Mouse (Mus musculus) neural tube, embryonic 11.5 days (tissue): ENCODE data around the gene Arid3b. TPM values are rescaled to one million over a fixed set of nuclear protein-coding genes. Genes with fewer than 3 reads are reported as not detected.

Source experiments
- ATAC-seq: fragments of 200-750 bp; cut with Nextera tagmentation; 2 replicates; pipeline ENCODE4 v1.8.0; 2017; ENCODE audit warnings: moderate number of reproducible peaks, mild to moderate bottlenecking, moderate TSS enrichment, moderate library complexity; ENCODE audit not compliant: insufficient read depth, low FRiP score, low TSS enrichment
- DNase-seq: peaks from one replicate; pipeline ENCODE4 v3.0.0-alpha.2; 2015; ENCODE audit warnings: low spot score
- H3K27ac ChIP-seq: fragments of 300-500 bp; sonication (generic); 2 replicates; pipeline ENCODE4 v1.5.1; 2014; ENCODE audit warnings: low read depth, mild to moderate bottlenecking, low read length
- H3K27me3 ChIP-seq: fragments of 300-500 bp; sonication (generic); 2 replicates; pipeline ENCODE4 v1.6.1; 2014; ENCODE audit warnings: mild to moderate bottlenecking, low read length, mixed read lengths; ENCODE audit not compliant: control insufficient read depth, insufficient read depth
- H3K36me3 ChIP-seq: fragments of 300-500 bp; sonication (generic); 2 replicates; pipeline ENCODE4 v1.6.1; 2014; ENCODE audit warnings: mild to moderate bottlenecking, low read length, moderate library complexity, mixed read lengths; ENCODE audit not compliant: control insufficient read depth, insufficient read depth
- H3K4me1 ChIP-seq: fragments of 300-500 bp; sonication (generic); 2 replicates; pipeline ENCODE4 v1.6.1; 2014; ENCODE audit warnings: low read length, mixed read lengths; ENCODE audit not compliant: control insufficient read depth, insufficient read depth
- H3K4me2 ChIP-seq: fragments of 300-500 bp; sonication (generic); 2 replicates; pipeline ENCODE4 v1.6.1; 2014; ENCODE audit warnings: low read depth, mild to moderate bottlenecking, moderate library complexity
- H3K4me3 ChIP-seq: fragments of 300-500 bp; sonication (generic); 2 replicates; pipeline ENCODE4 v1.5.1; 2014; ENCODE audit warnings: low read depth, low read length
- H3K9ac ChIP-seq: fragments of 300-500 bp; sonication (generic); 2 replicates; pipeline ENCODE4 v1.6.1; 2014; ENCODE audit warnings: mild to moderate bottlenecking, low read length
- H3K9me3 ChIP-seq: fragments of 300-500 bp; sonication (generic); 2 replicates; pipeline ENCODE4 v1.6.1; 2016; ENCODE audit warnings: low read length; ENCODE audit not compliant: control insufficient read depth
- WGBS: fragments of 180-500 bp; shearing (Covaris S2); extraction: QIAGEN DNeasy Blood & Tissue Kit; methylation state at CpG from one replicate; pipeline ENCODE4 v1.1.7; 2014; 5-methylcytosine and 5-hydroxymethylcytosine counted together
- polyA plus RNA-seq: library from polyadenylated mRNA; unstranded; fragments of >200 nt; fragmentation: Nextera tagmentation; extraction: Ambion mirVana; gene quantifications from 2 replicates; pipeline ENCODE4 v1.2.1, GENCODE M21; 2014

Gene Arid3b
- polyA plus RNA-seq, 1 experiment from 2014 or later = 25.8 TPM

DNA sequence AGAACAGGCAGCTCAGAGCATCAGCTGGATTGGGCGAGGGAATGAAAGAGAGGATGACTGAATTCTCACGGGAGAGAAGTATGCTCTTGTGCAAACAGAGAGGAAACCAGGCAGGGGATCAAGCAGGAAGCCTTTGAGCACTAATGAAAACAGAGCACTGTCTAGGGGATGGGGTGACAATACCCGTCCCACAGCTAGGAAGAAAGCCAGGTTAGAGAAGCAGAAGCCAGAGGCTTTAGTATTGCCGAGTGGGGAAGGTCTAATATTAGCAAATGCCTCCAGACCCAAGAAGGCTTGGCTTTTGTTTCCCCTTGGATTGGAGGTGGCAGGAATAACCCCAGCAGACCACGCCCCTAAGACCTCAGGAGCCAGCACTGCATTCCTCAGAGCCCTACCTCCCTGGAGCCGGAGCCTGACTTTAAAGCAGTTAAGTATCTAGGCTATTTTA lies 19.3 kb downstream of the Arid3b start:
- 6% methylated on average over 6 of the region's 6 CpGs for WGBS
- Histone ChIP-seq H3K4me1 (peaks cover 39% of the 10 kb centered on the region), H3K36me3 (no peaks in the 10 kb centered on the region), H3K9me3 (no peaks in the 10 kb centered on the region), H3K27ac (peak overlapping the region; percentile 47; the same call in 1 of the 2 replicates), H3K4me2 (no peak overlapping the region), H3K27me3 (no peaks in the 10 kb centered on the region), H3K4me3 (no peak overlapping the region), H3K9ac (no peak overlapping the region)
- ATAC-seq = no peak
- DNase-seq = no peak

DNA sequence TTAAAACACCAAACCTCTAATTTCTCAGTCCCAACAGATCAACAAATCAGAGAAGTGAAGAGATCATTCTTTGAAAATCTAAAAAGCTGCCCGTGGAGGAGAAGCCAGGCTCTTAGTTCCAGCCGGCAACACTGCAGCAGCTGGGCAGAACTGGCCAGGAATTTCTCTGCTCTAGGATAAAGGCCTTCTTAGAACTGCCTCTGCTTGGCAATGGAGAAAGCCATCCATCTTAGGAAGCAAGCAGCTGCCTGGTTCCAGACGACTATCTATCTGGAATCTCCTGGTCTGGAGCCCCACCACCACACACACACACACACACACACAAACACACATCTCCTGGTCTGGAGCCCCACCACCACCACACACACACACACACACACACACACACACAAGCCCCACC lies 21.7 kb downstream of the Arid3b start:
- H3K27ac ChIP-seq = no peak overlapping the region
- H3K4me1 ChIP-seq = peaks cover 31% of the 10 kb centered on the region

DNA sequence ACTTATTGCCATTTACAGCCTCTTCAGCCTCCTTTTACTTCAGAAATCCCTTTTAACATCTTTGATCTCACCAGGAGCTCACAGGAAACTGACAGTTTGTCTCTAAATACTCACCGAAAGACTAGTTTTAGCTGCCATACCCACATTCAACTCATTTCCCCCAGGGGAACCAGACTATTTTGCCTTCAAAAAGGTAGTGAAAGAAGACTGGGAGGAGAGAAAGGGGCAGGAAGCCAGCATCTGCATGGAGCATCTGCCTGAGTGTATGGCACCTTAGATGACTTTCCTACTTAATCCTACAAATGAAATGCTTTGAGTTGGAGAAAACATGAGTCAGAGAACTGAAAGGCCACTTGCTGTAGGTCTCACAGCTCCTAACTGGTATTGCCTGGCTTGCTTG lies 22.6 kb downstream of the Arid3b start:
- H3K9me3 ChIP-seq = no peaks in the 10 kb centered on the region
- no peak overlapping the region for H3K4me2 ChIP-seq
- H3K9ac ChIP-seq = no peak overlapping the region; the same call in 1 of the 2 replicates
- WGBS = 16% methylated on average over 1 of the region's 1 CpGs
- H3K36me3 ChIP-seq = no peaks in the 10 kb centered on the region
- no peak overlapping the region for H3K4me3 ChIP-seq
- no peaks in the 10 kb centered on the region for H3K27me3 ChIP-seq
- DNase-seq (no peak), ATAC-seq (no peak)
- no peak overlapping the region for H3K27ac ChIP-seq
- H3K4me1 ChIP-seq = peaks cover 37% of the 10 kb centered on the region

More for the DNA sequence above, 21.7 kb downstream of the Arid3b start:
- DNase-seq = no peak
- WGBS = 11% methylated on average over 3 of the region's 3 CpGs
- no peaks in the 10 kb centered on the region for H3K9me3 ChIP-seq
- no peak overlapping the region for H3K4me3 ChIP-seq
- ATAC-seq = no peak
- no peaks in the 10 kb centered on the region for H3K36me3 ChIP-seq
- H3K9ac ChIP-seq = no peak overlapping the region
- H3K27me3 ChIP-seq = no peaks in the 10 kb centered on the region
- no peak overlapping the region for H3K4me2 ChIP-seq

DNA sequence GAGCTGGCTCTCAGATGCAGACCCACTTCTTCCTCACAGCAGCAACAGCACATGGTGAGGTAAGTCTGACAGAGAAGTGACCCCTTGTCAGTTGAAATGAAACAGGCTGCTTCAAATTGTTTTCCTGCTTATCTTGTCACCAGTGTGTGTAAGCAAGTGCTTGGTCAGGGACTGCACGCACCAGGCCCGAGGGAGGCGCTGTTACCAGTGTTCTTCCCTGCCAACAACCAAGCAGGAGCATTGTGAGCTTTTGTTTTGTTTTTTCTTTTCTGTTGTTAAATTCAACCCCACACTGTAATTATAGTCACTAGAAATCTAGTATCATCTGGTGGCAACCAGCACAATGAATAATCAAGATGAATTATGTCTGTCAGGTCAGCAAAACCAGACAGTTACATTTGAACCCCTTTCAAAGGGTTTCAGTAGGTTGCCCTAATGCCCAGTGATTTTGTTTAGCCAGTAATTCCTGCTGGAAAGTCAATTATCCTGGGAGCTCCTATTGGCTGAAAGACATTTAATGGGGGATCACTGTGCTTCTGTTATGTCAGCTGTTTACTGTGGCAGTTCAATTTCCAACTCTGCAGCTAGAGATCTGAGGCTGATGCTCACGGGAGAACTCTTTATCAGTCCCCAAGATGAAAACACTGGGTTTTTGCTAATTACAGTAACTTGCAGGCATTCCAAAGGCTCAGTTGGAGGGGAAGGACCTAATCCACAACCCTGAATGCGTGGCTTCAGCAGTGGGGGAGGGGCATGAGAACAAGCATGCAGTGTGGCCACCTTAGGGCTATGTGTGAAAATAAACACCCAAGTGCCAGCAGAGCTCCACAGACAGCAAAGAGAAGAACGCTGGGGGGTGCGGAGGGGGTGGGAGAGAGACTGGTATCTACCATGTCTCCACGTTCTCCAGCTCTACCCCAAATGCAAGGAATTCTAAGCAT lies 24.5 kb downstream of the Arid3b start:
- Histone ChIP-seq H3K9me3 (no peaks in the 10 kb centered on the region), H3K27me3 (no peaks in the 10 kb centered on the region), H3K4me2 (no peak overlapping the region), H3K4me1 (peaks cover 35% of the 10 kb centered on the region), H3K27ac (peak overlapping the region; percentile 66), H3K4me3 (no peak overlapping the region), H3K9ac (no peak overlapping the region), H3K36me3 (no peaks in the 10 kb centered on the region)
- WGBS = 25% methylated on average over 8 of the region's 8 CpGs
- ATAC-seq = no peak
- DNase-seq = no peak

DNA sequence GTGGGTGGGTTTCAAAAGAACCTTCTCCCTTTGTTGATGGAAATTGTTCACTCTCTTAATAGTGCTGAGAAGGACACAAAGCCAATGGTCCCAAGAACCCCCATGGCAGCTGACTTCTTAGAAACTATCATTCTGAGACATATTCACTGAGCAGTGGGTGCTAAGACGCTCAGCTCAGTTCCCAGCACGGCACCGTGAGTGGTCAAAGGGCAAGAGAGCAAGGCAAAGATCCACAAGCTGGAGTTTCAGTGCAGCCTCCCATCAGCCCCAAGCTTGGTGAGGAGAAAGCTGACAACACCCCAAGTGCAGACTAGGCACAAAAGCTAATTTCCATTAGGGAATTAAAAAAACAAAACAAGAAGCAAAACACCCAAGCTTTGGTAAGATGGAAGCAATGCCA lies 25.9 kb downstream of the Arid3b start:
- H3K4me3 ChIP-seq = no peak overlapping the region
- no peak overlapping the region for H3K9ac ChIP-seq
- no peaks in the 10 kb centered on the region for H3K9me3 ChIP-seq
- 72% methylated on average over 3 of the region's 3 CpGs for WGBS
- no peak overlapping the region for H3K27ac ChIP-seq
- ATAC-seq (no peak), DNase-seq (no peak)
- H3K4me1 ChIP-seq = peaks cover 37% of the 10 kb centered on the region
- H3K36me3 ChIP-seq = no peaks in the 10 kb centered on the region
- H3K4me2 ChIP-seq = no peak overlapping the region
- no peaks in the 10 kb centered on the region for H3K27me3 ChIP-seq

DNA sequence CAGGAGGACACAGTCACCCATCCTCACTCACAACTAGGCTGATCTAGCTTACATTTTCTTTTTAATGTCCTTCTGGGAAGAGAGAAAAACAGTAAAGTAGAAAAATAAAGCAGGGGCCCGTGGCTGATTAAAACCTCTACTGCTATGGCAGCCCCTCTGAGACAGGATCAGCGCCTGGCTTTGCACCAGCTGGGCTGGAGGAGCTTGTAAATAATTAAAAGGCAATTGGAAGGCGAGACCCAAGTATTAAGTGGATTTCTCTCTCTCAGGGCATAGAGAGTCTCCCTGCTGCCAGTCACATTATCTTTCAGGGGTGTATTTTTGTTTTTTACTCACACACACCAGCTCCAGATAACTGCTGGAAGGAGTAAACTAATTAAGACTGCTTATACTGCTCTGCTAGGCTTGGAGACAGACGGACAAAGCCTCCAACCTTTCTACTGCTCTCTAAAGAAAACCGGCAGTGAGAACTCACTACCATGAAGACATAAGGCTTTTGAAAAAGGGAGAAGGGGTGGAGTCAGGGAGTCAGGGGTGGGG lies 27.8 kb downstream of the Arid3b start:
- Histone ChIP-seq H3K27ac (0 out of 2 replicates have a peak overlapping the region, but pooled peaks have one; percentile 8), H3K36me3 (no peaks in the 10 kb centered on the region), H3K4me1 (peaks cover 38% of the 10 kb centered on the region), H3K27me3 (no peaks in the 10 kb centered on the region), H3K4me3 (no peak overlapping the region), H3K9ac (no peak overlapping the region), H3K9me3 (no peaks in the 10 kb centered on the region), H3K4me2 (no peak overlapping the region)
- no peak for DNase-seq
- no peak for ATAC-seq
- 30% methylated on average over 5 of the region's 5 CpGs for WGBS

DNA sequence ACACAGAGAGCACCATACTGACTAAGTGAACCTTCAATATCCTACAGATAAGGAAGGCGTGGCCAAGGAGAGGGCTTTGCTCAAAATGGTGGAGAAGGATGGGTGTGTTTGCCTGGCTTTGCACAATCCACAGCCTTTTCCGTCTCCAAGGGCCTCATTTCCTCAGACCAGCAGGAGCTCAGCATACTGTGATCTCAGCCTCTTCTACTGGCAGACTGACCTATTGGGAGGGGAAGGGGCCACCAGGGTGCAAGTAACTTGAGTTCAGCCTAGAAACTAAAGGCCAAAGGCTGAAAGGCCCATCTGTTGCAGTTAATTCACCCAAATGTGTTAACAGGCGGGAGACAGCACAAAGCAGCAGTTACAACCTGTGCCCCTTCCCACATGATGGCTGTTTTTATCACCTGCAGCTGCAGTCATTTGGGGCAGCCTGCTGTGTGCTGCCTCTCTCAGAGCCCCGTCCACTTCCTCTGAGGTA lies 29.4 kb downstream of the Arid3b start:
- Histone ChIP-seq H3K9me3 (no peaks in the 10 kb centered on the region), H3K27me3 (no peaks in the 10 kb centered on the region), H3K36me3 (no peaks in the 10 kb centered on the region), H3K9ac (no peak overlapping the region), H3K4me1 (peaks cover 33% of the 10 kb centered on the region), H3K27ac (peak overlapping the region; percentile 17; the same call in 1 of the 2 replicates), H3K4me3 (no peak overlapping the region), H3K4me2 (no peak overlapping the region)
- WGBS = 30% methylated on average over 4 of the region's 4 CpGs
- DNase-seq (no peak), ATAC-seq (no peak)

DNA sequence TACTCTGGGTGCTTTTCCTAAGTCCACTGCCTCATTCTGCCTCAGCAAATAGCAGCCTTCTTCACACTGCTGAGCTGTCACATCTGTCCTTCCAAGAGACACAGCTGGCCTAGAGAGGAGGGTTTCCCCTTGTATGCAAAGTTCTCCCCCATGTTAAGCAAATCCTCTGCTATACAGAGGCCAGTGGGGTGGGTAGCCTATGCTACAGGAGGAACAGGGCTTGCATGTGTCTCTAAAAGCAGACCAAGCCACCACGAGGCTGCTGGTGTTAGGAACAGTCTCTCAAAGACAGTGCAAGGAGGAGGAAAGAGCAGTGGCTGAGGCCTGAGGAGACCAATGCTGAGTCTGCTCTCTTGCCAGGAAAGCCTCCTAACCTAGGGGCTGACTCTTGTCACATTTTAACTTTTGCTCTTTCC lies 30.5 kb downstream of the Arid3b start:
- H3K4me2 ChIP-seq = no peak overlapping the region
- DNase-seq = no peak
- H3K27me3 ChIP-seq = no peaks in the 10 kb centered on the region
- H3K4me3 ChIP-seq = no peak overlapping the region
- no peak overlapping the region for H3K27ac ChIP-seq
- no peak overlapping the region for H3K9ac ChIP-seq
- 26% methylated on average over 1 of the region's 1 CpGs for WGBS
- ATAC-seq = no peak
- no peaks in the 10 kb centered on the region for H3K36me3 ChIP-seq
- H3K9me3 ChIP-seq = no peaks in the 10 kb centered on the region
- H3K4me1 ChIP-seq = peaks cover 28% of the 10 kb centered on the region
